8 mouse cellular contexts compared by ENCODE assay signal in the genomic region with DNA sequence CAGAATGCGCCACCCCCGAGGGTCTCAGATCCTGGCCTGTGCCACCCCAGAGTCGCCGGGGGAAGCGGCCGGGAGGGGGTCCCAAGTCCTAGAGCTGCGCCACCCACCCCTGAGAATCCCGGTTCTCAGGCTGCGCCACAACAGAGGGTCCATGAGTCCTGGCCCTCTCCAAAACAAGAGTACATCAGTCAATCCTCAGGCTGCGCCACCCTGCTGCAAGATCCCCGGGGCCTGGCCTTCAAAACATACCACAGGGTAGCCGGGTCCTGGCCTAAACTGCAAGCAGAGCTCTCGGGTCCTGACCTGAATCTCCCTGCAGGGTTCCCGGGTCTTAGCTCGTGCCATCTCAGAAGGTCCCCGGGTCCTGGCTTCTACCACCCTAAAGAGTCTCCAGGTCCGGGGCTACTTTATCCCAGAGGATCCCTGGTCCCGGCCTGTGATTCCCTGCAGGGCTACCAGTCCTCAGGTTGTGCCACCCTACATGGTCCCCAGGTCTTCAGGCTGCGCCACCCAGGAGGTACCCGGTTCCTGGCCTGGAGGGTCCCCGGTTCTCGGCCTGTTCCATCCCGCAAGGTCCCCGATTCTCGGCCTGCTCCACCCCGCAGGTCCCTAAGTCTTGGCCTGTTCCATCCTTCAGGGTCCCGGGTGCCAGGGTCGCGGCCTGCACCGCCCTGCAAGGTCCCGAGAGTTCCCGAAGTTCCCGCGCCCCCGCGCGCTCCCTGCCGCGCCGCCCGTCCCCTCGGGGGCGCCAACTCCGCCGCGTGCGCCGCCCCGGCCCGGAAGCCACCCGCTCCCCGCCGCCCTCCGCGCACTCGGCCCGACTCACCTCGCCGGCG. TPM values are rescaled to one million over a fixed set of nuclear protein-coding genes. Genes with fewer than 3 reads are reported as not detected.
A peak's percentile ranks its signal among the peaks of the same experiment; 100 is the strongest.
DNase-seq lines count a peak whose midpoint lies in the region; TF ChIP-seq lines count a peak whose summit lies in the region.

No protein-coding gene starts in this region.

- no peaks in the 10 kb centered on the region for H3K36me3 ChIP-seq in forebrain, embryonic 10.5 days (replicated peaks)

- peak overlapping the region; percentile 93 for H3K27ac ChIP-seq in forebrain, embryonic 10.5 days
- H3K27ac ChIP-seq in layer of hippocampus, adult 2 months = peak overlapping the region; percentile 95

- peak; percentile 47 for DNase-seq in MEL-GATA-1-ER (ENCODE audit: extremely low read depth, low read depth)
- peak; percentile 38 for DNase-seq in c-Kit-positive CD71-negative TER-119-negative erythroid progenitor cells, embryonic 14.5 days (ENCODE audit: low read depth)
- DNase-seq in forebrain, embryonic 10.5 days (ENCODE audit: extremely low spot score, low spot score) = peak; percentile 72
- DNase-seq in heart, postnatal 10 days = peak; percentile 76 to 79
- DNase-seq in layer of hippocampus, adult 2 months (ENCODE audit: low spot score in 2 of 2) = peak in 1 of 2 experiments; percentile 59
- DNase-seq in lung, postnatal 10 days = peak; percentile 66
- peak; percentile 70 to 76 for DNase-seq in right cerebral cortex, postnatal 10 days (ENCODE audit: low spot score in 2 of 2)
- peak; percentile 66 for DNase-seq in urinary bladder, postnatal 25 days (ENCODE audit: low spot score)

- H3K4me3 ChIP-seq in forebrain, embryonic 10.5 days = peak overlapping the region; percentile 89
- peak overlapping the region; percentile 62 for H3K4me3 ChIP-seq in layer of hippocampus, adult 2 months

- no peak for TF ChIP-seq CTCF in layer of hippocampus, adult 2 months (conservative IDR thresholded peaks at IDR 0.05)

- peaks cover 63% of the 10 kb centered on the region for H3K4me1 ChIP-seq in forebrain, embryonic 10.5 days

- H3K9me3 ChIP-seq in forebrain, embryonic 10.5 days = no peaks in the 10 kb centered on the region

- under 1% methylated on average over 60 of the region's 60 CpGs for WGBS in forebrain, embryonic 10.5 days

- peaks cover 32% of the 10 kb centered on the region for H3K27me3 ChIP-seq in forebrain, embryonic 10.5 days (ENCODE audit: poor library complexity, severe bottlenecking)

- intact Hi-C loops in heart, postnatal 10 days (cut with DNase I) = loop anchor here (2.0 to 5.0 kb wide), 3 partner anchors 24 to 89 kb away; no protein-coding TSS in a partner anchor

RNA-seq across cellular contexts. Expression of a gene that starts 0.6 kb away (rescaled TPM):
- polyA plus RNA-seq in forebrain, embryonic 10.5 days (2016; fragmentation: Nextera tagmentation; extraction: Ambion mirVana) = 15.7 and 17.8 TPM in 2 replicates
- 100 to 1,000 TPM; 112 to 125 TPM for total RNA-seq in heart, postnatal 10 days (2021)
- total RNA-seq in layer of hippocampus, adult 2 months (2021) = 100 to 1,000 TPM; 285 to 307 TPM
